Mouse (Mus musculus) adrenal gland, postnatal 36 days (tissue): Measurements from ENCODE around the gene Acyp1. TPM values are rescaled to one million over a fixed set of nuclear protein-coding genes. Genes with fewer than 3 reads are reported as not detected.
"Not testable (repeated sequence)": the region's sequence is repeated elsewhere in the genome, so short reads cannot be mapped to it uniquely, and the experiment has no call there.

Experiments
- DNase-seq, 2 experiments: peaks; one replicate each; pipeline ENCODE4 v3.0.0; 2021; ENCODE audit warnings: mixed read lengths in 1 of 2
- total RNA-seq, 2 experiments: library from RNA; stranded (reverse); gene quantifications; 2 replicates each; pipeline ENCODE4 v1.2.3; 2021

Gene Acyp1
- total RNA-seq, 2 experiments from 2014 or later: 28.4 to 37.7 TPM

DNA sequence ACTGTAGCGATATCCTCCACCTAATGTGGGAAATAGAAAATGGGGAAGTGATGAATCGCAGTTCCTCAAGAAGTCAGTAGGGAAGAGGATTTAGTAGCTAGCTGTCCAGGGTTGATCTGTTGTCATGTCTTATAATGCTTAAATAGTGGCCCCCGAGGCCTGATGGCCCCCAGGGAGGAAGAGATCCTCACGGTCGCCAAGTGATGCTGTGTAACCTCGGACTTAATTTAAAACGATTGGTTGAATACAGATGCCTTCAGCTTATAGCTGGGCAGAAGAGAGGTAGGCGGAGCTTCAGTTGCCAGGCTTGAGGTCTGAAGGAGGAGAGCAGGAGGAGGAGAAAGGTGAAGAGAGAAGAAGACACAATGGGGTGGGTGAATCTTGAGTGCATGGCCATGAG, 3.9 kb downstream of the Acyp1 start:
- DNase-seq: no peak

DNA sequence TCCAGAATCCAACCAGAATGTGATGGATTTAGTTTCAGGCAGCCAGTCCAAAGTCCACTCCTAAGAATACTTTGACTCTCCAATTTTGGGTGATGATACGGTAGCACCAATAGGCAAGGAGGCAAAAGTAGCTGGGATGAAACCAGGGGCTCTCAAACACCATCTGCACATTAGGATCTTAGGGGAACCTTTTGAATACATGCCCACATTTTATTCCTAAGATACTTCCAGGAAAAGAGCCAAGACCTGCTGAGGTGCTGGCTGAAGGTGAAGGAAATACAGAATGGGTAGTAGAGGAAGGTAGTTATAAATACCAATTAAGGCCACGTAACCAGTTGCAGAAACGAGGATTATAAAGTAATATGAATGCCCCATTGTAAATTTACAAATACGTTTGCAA, 6.5 kb downstream of the Acyp1 start:
- DNase-seq: not testable (repeated sequence)

DNA sequence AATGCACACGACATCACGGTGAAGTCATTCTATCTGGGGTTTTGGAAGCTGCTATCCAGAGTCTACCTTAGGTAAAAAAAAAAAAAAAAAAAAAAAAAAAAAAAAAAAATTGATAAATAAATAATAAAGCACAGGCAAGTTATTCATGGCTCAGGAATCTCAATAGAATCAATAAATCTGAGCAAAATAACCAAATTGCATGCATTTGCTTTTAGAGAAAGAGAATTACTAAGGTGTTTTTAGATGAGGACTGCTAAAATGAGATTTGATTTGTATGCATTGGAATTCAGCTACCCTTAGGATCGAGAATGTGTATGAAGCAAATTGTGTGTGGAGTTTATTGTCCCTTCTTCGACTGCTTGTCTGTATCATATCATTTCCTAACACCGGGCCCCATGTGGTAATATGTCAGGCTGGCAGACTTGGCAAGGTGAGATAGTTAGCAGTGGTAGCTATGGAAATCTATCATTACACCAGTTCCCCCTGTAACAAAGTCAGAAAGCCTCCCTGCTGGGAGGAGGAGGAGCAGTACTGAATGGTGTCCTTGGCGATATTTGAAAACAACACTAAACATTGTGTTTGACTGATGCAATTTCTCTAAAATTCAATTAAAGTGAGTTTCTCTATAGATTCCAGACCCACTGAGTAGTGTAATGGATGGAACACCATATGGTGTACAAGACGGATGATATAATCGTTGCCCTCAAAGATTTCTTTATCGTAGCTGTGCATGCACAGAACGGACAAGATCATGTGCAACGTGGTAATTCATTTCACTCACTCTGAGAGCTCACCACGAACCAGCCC, 7.2 kb downstream of the Acyp1 start:
- DNase-seq: no peak

DNA sequence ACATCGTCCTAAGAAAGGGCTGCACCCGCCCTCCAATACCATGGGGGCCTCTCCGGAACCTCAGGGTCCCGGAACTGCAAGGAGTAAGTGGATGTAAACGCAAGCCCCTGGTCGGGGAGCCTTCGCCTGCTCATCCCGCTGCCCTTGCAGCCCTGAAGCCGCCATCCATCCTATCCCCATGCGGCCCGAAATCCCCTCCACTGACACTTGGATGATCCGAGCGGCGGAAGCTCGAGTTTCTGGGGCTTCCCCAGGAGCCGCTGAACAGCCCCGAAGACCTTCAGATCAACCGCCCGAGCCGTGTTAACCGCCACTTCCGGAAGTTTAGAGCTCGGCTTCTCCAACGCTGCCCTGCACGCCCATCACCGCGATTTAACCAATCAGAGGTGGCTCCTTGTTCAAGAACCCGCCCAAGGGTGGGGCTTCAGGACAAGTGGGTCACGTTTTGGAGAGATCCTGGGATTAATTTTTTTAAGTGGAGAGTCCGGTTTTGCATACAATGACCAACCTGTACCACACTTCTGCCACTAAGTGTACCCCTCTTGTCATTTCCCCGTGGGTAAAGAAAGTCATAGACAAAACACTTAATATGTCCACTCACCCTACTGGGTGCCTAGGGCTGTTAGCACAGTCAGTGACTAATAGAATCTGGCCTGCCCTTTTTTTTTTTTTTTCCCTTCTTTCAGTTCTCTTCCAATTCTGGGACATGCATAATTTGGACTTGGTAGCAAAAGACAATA, 8.0 kb downstream of the Acyp1 start:
- DNase-seq: peak; percentile 95 to 97

DNA sequence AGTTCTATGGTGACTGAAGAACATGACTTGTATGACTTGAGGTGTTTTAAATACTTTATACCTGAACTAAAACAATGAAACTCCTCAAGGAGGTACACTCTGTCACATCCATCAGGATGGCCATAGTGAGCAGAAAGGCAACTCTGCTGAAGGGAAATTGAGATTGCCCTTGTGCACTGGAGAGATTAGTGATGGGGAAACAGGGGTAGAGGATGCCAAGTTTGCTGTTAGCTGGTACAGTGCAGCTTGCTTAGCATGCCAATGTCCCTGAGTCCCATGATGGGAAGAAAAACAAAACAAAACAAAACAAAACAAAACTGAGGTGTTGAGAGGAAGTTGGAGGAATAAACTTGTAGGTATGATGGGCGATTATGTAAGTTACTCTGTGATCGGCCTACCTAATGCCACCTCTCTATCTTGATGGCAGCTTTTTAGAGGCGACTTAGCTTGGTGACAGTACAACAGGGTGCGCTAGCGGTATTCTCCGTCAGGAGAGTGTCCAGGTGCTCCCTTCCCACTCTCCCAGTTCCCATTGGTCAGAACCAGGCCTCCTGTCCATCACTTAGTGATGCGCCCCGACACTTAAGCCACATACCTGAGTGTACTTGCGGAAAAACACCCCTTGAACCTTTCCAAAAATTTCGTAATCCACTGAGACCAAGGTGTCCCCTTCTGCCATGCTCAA, 8.7 kb downstream of the Acyp1 start:
- peak in 1 of 2 experiments; percentile 23 for DNase-seq

DNA sequence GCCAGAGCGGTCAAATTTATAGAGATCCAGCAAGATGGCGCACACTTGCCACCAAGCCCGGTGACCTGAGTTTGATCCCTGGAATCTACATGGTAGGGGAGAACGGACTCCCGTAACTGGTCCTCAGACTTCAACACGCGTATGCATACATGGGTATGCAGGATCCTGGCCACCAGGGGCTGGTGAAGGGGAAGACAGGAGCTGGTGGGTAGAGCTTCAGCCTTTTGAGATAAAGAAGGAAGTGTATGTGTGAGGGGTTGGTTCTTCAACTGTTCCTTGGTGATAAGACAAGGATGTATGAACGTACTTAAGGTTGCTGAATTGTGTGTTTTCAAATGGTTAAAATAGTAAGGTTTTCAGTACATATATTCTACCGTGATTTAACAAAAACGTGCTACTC, 9.3 kb downstream of the Acyp1 start:
- no peak for DNase-seq

DNA sequence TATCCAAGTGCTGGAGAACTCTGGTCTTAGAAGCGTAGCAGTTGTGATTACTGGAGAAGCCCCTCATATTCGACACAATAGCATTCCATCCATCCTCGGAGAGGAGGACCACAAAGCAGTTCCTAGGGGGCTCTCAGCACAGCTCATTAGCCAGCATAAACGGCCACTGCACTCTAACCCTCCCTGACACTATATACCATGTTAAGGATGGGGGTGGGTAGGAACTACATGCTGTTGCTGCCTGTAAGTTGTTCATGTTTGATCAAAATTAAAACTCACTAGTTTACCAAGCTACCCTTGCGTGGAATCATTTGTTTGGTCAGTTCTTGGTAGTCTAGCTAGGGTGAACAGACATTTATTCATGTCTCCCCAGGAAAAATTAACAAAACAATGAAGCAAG, 12.0 kb downstream of the Acyp1 start:
- DNase-seq: no peak

DNA sequence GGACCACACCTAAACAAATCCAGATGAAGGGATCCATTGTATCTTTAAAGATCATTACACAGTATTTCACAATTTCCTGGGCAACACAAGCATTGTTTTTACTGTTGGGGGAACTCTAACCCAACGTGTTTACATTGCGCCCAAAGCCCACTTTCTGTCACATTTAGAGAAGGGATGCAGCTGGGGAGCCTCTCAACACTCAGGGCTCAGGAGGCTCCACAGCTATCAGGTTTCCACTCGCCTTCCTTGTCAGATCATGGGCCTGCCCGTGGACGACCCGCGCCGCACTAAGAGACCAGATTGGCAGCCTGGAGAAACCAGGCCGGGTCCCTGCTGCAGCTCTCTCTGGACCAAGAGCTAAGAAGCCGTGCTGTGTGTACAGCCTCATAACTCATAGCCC, 14.7 kb downstream of the Acyp1 start:
- no peak for DNase-seq

DNA sequence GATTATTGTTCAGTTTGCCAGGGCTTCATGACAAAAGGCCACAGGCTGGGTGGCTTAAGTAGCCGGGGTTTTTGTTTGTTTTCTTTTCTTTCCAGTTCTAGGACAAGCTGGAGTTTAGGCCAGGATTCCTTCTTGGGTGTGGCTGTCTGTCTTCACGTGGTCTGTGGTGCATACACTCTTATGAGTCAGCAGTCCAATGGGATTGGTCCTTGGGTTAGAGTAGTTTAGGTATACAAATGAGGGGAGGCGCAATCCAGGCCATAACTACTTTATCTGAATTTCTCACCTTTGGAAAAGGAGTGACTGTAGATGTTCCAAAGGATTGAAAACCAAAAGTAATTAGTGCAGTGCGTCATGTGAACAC, 16.4 kb downstream of the Acyp1 start:
- no peak for DNase-seq

DNA sequence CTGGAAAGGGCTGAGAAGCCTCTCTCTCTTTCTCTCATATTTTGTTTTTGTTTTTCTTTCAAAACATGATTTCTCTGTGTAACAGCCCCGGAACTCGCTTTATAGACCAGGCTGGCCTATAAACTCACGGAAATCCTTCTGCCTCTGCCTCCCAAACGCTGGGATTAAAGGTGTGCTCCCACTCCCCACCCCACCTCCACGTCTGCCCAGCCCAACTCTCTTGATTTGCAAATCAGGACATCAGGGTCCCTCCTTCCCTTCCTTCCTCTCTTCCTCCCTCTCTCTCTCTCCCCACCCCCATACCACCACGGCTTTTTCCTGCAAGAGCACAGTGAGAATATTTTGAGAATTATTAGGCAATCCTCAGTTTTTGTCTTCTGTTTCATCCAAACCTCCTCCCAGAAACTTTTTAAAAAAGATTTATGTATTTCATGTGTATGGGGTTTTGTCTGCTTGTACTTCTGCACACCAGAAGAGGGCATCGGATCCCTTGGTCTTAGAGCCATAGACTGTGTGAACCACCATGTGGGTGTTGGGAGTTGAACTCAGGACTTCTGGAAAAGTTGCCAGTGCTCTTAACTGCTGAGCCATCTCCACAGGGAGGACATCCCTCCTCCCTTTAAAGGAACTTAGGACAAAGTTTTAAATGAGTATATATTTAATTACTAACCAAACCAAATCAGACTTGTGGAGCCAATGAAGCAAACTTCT, 17.0 kb downstream of the Acyp1 start:
- DNase-seq: no peak

DNA sequence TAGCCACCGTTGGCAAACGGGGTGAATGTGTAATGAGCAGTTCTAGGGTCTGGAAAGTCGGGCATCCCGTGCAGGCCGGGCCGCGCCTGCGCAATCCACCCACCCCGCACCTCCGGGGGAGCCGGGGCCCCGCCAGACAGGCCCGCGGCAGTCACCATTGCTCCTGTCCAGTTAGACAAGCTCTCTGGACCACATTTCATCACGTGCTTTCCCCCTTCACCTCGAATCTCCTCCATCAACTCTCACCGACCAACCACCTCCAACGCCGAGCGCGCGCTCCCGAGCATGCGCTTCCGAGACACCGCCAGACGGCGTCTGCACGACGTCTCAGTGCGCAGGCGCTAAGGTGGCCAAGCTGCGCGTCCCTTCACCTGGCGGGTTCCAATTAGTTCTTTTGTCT, 17.9 kb downstream of the Acyp1 start, which contains the start of gene Mlh3:
Mlh3 (minus strand) TSS at position 281 of the 400 bp plus-strand sequence.
- DNase-seq: peak; percentile 87 to 91

DNA sequence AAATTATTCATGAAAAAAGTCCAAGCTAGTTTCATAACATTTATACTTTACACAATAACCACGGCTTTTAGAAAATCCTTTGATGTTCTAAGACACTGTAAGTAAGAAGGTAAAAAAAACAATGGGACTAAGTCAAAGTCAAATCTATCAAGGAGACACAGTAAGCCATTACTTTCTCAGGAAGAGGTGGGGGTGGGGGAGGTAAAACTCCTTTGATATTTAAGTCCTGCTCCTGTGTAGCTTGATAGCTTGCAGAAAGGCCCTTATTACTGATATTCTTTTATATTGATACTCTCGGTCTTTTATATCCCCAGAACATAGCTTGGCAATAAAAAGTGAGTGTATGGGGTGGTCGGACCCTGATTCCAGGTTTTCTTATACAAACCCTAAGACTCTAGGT, 18.4 kb downstream of the Acyp1 start:
- no peak for DNase-seq

DNA sequence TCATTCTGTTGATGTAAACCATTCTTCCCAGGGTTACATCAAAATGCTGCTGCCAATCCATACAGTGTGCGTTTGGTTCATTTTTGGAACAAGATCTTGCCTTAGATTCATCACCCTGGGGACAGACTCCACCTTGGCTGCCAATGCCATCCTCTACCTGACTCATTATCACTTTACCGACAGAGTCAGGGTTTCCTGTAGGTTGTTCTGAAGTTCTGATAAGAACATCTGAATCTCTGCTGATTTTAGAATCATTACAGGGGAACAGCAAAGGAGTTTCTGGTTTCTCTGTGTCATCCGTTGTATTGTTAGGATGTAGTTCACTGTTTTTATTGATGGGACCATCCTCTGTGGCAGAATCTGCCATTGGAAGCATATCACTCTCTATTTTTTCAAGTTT, 22.0 kb downstream of the Acyp1 start:
- DNase-seq: no peak

DNA sequence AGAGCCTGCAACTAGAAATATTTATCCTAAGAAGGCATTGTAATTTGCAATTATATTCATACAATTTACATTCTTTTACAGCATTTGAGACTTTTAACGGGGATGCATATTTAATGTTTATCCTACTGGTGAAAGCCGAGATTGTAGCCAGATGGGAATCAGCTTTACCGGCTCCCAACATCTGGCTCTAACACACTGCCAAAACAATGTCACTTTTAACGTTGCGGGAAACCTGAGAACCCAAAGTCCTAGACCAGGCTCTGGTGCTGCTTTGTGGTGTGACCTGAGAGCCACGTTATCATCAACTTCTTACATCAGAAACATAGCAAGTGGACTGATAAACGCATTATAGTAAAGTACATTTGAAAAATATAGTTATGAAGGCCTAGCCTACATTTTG, 23.3 kb downstream of the Acyp1 start:
- no peak for DNase-seq

DNA sequence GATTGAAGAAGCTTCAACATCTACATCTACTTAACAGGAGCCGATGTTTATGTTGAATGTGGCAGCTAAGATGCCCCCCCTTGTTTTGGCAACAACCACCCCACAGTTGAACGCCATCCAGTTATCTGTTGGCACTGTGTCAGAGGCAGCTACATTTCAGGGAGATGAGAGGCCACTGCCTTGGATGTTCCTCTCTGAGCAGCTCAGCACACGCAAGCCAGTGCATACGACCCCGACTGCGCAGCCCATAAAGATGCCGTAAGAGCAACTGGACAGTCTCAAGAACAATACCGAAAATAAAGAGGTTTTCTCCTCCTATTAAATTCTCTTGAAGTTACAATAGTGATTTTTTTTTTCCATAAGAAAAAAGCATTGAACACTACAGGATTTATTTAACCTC, 23.7 kb downstream of the Acyp1 start:
- DNase-seq: no peak

DNA sequence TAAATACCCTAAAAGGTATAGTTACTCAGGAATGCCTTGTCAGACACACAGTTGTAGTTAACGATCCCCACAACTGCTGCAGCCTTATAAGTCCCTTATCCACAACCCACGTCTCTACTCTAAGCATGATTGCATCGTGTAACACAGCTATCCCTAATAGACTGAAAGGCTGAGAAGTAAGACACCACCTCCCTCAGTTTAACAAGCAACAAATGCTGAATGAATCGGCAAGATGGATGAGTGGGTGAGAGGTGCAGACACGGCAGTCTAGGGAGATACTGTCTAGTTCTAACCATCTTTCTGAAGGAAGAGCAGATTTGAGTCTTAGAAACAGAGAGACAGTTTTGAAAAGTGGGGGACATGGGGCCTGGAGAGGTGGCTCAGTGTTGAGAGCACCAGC, 25.0 kb downstream of the Acyp1 start:
- no peak for DNase-seq

DNA sequence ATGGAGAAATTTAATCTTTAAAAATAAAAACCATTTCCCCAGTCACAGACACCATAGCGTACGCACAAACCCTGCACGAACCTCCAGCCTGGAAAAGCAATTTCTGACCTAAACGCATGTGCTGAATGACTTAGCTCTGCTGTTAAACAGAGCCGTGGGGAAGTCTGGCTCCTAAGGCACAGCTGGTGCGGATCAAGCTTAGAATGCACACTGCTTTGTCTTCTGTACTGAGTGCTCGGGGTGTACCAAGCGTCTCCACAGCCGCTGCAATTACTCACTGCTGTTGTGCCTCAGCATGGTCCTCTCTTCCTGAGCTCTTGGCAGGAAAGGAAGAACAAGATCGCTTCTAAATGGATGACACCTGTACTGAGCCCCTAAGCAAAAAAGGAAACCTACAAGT, 25.7 kb downstream of the Acyp1 start:
- no peak for DNase-seq

DNA sequence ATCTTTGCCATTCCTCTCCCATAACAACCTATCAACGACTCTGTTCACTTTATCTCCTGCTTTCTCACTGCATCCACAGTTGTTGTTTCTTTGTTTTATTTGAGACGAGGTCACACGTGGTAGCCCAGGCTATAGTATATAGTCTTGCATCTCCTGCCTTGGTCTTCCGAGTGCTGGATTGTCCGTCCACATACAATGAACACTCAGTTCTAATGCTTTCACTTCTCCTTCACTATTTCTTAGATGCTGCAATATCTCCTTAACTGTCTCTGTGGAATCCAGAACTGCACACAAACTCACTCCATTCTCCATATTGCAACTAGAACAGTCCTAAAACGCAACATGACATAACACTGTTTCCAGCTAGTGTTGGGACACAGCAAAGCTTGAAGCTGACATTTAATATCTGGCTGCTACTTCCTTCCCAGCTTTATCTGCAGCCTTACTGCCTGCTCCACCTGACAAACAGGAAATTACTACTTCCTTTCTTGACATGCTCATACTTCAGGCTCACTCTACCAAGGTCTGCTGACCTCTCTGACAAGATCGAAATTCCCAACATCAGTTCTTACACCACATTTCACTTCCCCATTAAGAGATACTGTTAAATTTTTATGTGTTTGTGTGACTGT, 31.1 kb downstream of the Acyp1 start:
- DNase-seq: no peak

DNA sequence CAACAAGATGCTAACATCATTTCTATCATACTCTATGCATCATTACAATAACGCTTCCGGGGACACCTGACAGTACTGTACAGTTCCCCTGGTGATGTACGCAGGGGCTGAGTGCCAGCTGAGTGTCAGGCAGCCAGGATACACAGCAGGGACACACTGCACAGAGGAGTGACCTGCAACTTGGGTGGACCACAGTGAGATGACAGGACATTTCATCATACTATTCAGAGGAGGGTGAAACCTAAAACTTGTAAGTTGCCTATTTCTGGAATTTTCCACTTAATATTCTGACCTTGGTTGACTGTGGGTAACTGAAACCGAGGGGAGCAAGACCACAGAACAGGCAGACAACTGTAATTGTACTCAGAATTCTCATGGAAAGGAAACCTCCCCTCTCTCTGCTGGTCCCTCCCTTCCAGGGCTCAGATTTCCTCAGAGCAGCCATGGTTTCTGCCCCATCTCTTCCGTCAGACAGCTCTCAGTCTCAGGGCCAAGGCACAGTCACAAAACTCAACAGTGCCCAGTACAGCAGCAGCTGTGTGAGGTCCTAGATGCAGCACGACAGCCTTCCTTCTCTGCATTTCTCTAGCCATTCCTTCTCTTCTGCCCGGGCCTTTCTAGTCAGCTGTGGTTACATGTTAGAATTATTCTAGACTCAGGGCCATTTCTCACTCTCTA, 32.0 kb downstream of the Acyp1 start:
- no peak for DNase-seq

DNA sequence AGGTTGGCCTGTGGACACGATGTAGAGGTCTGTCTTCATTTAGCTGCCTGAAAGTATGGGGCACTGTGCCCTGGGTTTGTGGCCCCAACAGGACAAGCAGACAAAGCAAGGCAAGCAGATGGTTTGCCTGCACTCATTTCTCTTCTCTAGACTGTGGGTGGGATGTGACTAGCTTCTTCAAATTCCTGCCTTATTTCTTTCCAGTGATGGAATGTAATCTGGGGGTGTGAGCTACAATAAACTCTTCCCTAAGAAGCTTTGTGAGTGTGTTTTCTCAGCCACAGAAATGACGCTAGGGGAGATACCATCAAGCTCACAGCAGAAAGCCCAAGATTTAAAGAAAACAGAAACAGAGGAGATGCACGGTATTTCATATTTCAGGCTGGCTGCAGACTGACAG, 36.2 kb downstream of the Acyp1 start:
- DNase-seq: no peak

DNA sequence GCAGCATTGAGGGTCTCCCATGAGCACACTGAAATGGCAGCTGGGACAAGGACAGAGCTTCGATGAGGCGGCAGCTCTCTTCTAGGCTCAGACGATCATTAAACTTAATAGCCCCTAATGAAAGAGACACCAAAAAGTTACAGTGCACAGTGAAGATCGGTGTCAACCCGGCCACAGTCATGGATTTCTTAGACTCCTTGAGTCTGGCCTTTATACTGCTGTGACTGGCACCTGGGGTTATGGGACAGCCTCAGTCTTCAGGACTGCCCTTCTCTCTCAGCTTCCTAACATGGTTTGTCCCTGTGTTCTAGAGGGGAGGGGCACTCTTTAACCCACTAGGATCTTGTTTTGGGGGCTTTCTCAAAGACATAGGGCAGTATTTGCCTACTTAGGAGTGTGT, 50.7 kb downstream of the Acyp1 start:
- DNase-seq: no peak
